Mouse (Mus musculus) common myeloid progenitor, adult 5-6 weeks (primary cell): ENCODE measurements around the gene Taar6. TPM values are rescaled to one million over a fixed set of nuclear protein-coding genes. Genes with fewer than 3 reads are reported as not detected.
A peak's percentile ranks its signal among the peaks of the same experiment; 100 is the strongest.

Experiments used
- ATAC-seq: replicated peaks from 2 replicates; pipeline ENCODE4 v1.8.0; 2016; ENCODE audit warnings: low read depth, mild to moderate bottlenecking, moderate TSS enrichment, inconsistent platforms; ENCODE audit not compliant: poor library complexity, severe bottlenecking
- total RNA-seq: library from RNA; stranded (forward); fragments of 200-1000, 187-1606 nt; gene quantifications from 2 replicates; pipeline ENCODE4 v1.2.3, GENCODE M21; 2017

Gene Taar6
- total RNA-seq, result not detected in 2 replicates

DNA sequence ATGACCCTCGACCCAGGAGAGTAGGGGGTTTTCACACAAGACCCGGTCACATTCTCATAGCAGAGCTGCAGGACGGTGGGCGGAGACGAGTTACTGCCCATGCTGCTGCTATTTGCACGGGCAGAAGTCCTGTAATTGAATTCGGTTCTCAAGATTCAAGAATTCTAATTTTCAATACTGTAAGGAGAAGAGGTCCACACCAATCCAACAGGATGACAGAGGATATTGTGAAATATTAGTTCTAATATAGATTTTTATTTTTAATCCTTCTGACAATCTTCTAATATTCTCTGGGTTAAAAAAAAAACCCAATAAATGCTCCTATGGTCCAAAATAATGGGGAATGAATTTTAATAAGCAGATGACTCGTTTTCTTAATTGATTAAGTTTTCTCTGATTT is at the start of gene Taar6:
TSS of gene Taar6 (minus strand) at position 101 of the 400 bp plus-strand sequence.
- no peak for ATAC-seq

DNA sequence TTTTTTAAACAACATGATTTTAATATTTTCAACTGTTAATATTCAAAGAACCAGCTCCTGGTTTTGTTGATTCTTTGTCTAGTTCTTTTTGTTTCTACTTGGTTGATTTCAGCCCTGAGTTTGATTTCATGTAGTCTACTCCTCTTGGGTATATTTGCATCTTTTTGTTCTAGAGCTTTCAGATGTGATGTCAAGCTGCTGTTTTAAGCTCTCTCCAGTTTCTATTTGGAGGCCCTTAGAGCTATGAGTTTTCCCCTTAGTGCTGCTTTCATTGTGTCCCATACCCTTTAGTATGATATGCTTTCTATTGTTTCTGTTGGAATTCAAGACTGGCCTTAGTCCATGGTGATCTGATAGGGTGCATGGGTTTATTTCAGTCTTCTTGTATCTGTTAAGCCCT is 45.9 kb upstream of the Taar6 start:
- ATAC-seq, result no peak

DNA sequence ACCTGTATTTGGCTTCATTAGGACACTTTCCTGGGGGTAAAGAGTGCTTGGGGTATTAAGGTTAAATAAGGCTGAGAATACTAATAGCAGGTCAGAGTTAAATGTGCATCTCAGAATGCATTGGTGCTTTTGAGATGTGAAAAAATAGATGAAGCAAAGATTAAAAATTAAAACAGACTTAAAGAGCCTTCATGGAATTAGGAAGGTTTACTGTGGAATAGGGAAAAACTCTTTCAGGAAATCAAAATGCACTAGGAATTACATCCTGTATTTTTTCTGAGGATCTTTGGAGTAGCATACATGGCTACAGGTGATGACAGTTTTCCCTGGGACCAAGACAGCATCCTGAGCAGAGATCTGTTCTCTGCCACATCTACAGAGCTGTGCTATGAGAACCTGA is 41.5 kb upstream of the Taar6 start, which contains the start of gene Taar7d:
TSS of gene Taar7d (plus strand) at position 301 of the 400 bp plus-strand sequence.
- no peak for ATAC-seq

DNA sequence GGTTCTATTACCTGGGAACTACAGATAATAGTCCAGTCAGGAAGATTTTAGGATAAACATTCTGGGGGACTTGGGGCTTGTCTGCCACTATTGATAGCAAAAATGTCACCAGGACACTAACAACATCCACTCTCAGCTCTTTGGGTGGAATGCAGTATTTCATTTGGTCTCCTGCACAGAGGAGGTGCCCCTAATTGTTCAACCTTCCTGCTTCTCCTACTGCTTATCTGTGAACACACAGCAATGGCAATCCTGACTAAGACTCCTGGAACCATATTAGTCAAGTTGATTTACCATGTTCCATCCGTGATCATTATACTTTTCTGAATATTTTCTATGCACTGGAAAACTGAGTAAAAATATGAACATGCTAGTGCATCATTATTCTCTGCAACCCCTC is 22.7 kb upstream of the Taar6 start:
- no peak for ATAC-seq

DNA sequence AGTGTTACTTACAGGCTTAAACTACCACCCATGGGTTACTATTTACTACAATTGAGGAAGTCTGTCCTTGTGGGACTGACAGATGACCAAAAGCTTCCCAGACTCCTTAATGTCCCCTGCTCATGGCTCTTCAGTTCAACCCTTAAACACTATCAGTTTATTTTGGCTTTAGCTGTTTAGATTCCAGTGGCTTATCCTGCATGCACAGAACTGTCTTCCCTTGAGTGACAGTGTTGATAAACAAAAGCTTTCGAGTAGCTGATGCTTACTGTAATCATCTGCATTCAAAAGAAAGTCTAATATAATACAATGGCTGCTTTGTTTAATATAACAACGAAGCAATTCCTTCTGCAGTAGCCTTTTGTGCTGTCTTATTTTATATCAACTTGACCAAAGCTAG is 21.6 kb upstream of the Taar6 start:
- peak; percentile 71; the same call in 1 of the 2 replicates for ATAC-seq

DNA sequence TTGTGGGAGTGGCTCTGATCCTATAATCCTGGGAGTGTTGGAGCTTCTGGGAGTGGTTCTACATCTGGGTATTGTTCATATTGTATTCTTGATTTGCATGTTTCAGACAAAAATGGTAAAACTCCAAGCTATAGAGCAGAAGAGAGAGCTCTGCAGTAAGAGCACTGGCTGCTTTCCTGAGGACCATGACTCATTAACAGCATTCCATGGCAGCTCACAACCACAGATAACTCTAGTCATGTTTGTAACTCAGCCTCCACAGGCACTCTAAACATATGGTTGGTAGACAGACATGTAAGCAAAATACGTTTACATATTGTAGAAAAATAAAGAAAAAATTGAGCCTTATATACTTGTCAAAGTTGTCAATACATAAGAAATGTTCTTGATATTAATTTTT is 21.0 kb upstream of the Taar6 start:
- ATAC-seq, result no peak

DNA sequence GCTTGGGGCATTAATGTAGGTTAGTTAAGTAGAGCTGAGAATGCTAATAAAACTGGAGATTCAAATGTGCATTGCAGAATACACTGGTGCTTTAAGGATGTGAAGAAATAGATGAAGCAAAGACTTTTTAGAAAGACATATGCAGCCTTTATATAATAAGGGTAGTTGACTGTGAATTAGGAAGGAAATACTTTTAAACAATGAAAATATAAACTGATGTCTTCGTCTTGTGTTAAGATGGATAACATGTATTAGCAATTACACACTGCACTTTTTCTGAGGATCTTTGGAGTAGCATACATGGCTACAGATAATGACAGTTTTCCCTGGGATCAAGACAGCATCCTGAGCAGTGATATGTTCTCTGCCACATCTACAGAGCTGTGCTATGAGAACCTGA is 14.2 kb upstream of the Taar6 start, which contains the start of gene Taar7b:
TSS of gene Taar7b (plus strand) at position 301 of the 400 bp plus-strand sequence.
- no peak for ATAC-seq

DNA sequence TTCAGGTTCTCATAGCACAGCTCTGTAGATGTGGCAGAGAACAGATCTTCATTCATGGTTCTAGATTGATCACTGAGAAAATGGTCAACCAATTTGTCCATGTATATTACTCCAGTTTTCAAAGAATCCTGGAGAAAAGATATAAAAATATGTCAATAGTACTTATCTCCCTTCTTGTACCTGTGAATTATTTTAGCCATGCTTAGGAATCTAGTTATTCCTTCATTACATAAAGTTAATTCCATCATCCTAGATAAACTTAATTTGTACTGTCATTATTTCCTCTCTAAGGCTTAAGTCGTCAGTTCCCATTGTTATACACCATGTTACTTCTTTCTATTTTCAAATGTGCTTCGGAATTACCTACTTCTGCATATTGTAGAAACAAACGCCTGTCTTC is 7.9 kb upstream of the Taar6 start, which contains the start of gene Taar7a:
TSS of gene Taar7a (minus strand) at position 101 of the 400 bp plus-strand sequence.
- no peak for ATAC-seq

DNA sequence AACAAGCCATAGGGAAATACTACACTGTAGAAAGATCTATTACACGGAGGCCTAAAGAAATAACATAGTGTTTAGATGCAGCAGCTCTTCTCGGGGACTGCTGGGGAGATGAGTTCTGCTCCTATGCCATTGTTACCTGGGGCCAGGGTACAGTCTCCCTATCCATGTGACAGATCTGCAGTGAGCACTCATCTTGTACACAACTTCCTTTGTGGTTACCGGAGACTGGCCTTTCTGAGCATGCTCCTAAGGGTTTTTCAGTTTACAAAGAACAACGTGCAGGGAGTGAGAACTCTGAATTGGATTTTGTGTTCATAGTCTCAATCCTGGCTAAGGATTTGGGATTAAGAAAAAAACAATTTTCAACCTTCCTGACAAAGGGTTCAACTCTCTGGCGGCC is 973 bp upstream of the Taar6 start:
- ATAC-seq, result peak; percentile 56; the same call in 1 of the 2 replicates

DNA sequence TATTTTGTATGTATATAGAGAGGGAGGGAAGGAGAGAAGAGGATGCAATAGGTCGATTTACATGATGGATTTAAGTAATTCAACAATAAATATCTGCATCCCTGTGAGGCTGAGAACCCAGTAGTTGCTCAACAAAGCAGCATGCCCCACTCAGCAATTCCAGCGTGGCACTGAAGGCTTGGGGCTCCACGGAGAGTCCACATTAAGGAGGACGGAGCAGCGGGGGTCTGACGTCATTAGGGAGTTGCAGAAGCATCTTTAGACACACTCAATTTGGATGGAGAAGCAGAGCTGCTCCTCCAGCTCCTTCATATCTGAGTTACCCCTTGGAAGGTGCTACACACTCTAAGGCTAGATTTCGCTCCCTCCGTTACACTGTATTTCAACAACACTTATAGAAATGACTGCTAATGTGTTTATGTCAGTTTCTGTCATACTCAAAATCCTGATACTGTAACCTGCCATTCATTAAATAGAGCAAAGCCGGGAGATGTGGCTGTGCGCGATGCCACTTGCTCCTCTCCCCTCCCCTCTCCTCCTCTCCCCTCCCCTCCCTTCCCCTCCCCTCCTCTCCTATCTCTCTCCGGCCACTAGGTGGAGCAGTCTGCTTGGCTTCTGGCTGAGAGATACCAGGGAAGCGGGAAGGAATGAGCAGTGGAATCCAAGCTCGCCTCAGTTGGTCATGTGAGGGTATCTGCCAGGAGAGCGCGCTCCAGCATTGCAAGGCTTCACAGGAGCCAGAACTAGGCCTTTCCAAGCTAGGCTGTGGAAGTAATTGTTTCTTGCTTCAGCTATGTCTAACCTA is 6.3 kb downstream of the Taar6 start:
- ATAC-seq, result peak; percentile 99

DNA sequence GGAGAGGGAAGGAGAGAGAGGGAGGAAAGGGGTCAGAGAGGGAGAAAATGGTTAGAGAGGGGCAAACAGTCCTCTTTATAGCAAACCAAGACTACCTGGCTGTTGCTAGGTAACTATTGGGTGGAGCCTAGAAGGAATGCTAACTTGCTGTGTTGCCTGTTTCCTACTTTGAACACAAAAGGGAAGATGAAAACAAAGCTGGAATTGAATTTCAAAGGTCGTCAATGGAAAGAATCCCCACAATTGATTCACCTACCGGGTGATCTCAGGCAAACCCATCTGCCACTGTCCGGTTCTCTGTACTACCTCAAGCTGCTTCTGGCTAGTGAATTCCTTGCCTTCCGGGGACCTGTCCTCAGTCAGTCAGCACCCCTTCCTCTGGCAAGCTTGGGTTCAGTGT is 7.5 kb downstream of the Taar6 start:
- ATAC-seq, result no peak

DNA sequence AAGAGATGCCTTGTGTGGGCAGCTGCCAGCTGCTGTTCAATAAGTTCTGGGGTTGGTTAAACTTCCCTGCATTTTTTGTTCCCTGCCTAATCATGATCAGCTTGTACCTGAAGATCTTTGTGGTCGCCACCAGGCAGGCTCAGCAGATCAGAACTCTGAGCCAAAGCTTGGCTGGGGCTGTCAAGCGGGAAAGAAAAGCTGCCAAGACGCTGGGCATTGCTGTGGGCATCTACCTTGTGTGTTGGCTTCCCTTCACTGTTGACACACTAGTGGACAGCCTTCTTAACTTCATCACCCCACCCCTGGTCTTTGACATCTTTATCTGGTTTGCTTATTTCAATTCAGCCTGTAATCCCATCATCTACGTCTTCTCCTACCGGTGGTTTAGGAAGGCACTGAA is 14.2 kb downstream of the Taar6 start:
- ATAC-seq, result no peak

DNA sequence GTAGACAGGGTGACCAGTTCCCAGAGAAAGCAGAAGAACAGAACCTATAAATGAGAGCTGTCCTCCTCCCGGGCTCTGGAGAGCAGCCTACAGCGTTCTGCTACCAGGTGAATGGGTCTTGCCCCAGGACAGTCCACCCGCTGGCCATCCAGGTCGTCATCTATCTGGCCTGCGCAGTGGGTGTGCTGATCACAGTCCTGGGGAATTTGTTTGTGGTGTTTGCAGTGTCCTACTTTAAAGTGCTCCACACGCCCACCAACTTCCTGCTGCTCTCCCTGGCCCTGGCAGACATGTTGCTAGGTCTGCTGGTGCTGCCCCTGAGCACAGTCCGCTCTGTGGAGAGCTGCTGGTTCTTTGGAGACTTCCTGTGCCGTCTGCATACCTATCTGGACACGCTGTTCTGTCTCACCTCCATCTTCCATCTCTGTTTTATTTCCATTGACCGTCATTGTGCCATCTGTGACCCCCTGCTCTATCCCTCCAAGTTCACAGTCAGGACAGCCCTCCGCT is 14.7 kb downstream of the Taar6 start, which contains the start of gene Taar5:
TSS of gene Taar5 (plus strand) at position 51 of the 510 bp plus-strand sequence.
- ATAC-seq, result no peak

DNA sequence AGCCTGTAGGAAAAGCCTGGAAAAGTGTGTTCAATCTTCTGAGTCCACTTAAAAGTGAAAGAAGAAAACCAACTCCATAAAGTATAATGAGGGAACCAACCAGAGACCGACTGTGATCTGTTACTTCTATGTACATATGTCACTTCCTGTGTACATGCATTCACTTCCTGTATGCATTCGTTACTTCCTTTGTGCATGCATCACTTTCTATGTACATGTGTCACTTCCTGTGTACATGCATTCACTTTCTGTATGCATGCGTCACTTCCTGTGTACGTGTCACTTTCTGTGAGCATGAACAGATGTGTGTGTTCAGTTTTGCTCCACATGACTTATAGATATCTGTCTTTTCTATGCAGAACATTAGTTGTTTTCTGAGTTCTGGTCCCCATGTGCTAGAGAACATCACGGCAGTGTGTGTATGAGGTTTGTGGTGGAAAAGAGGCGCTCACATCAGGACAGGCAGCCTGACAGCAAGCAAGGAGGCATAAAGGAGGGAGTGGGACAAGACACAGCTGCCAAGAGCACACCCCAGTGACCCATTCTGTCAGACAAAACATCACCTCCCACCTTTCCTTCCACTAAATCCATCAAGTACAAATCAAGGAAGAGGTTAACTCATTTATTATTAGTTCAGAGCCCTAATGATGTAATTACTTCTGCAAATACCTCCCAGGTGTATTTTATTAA is 20.4 kb downstream of the Taar6 start:
- no peak for ATAC-seq

DNA sequence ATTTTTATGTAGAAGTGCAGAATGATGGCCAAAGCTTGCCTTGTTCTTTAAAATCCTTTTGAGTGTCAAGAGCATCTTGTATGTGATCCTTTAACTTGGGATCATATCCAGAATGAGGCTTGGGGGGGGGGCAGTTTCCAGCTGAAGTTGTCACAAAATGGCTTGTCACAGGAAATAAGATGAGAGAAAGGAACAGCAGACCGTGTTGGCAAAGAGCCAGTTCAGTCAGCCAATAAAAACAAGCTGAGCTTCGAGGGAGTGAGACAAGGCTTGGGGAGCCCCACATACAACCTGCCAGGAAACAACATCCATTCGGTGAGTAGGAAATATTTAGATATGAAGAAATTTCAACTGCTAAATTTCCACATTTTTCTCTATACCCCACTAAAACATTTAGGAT is 22.0 kb downstream of the Taar6 start:
- ATAC-seq, result no peak

DNA sequence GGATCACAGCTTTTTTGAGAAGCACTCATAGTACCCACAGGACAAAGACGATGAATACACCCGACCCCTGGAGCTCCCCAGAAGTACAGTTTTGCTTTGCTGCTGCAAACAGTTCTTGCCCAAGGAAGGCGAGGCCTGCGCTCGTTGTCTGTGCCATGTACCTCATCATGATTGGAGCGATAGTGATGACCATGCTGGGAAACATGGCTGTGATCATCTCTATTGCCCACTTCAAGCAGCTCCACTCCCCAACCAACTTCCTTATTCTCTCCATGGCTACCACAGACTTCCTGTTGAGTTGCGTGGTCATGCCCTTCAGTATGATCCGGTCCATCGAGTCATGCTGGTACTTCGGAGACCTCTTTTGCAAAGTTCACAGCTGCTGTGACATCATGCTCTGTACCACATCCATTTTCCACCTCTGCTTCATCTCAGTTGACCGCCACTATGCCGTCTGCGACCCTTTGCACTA is 25.0 kb downstream of the Taar6 start, which contains the start of gene Taar4:
TSS of gene Taar4 (plus strand) at position 51 of the 472 bp plus-strand sequence.
- ATAC-seq, result peak; percentile 95

DNA sequence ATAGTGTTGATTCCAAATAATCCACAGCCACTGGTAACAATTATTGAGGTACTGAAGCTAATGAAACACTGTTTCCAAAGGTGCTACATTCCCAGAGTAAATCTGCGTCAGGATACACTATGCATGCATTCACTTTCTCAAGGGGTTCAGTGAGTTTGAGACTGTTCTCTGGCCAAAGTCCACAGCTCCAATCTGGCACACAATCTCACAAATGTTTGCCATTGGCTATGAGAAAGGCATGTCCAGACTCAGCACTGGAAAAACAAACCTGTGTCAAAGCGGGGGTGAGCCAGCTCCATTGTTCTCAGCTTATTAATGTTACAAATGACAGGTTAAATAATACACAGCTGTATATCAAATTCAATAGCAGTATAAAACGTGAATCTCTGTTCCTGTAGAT is 26.4 kb downstream of the Taar6 start:
- no peak for ATAC-seq

DNA sequence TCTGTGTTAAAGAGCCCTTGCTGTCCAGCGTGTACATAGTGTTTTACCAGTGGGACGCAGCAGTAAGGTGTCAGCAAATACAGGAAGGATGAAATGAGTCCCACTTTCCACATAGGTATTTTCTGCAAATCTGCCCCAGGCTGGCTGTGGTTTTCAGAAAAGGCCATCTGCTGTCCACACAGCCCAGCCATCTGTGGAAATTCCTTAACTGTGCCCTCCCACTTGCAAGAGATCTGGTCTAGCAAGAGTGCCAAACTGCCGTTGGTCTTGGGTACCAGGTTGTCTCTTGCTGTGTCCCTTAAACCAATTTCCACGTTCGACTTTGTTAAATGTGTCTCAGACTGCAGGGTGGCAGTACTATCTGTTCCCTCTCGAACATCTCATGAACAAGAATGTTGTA is 33.7 kb downstream of the Taar6 start:
- no peak for ATAC-seq

DNA sequence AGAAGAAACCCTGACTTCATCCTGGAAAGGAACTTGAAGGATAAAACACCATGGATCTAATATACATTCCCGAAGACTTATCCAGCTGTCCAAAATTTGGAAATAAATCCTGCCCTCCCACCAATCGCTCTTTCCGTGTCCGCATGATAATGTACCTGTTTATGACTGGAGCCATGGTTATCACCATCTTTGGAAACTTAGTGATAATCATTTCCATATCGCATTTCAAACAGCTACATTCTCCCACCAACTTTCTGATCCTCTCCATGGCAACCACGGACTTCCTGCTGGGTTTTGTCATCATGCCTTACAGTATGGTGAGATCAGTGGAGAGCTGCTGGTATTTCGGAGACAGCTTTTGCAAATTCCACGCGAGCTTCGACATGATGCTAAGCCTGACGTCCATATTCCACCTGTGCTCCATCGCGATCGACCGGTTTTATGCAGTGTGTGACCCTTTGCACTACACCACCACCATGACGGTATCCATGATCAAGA is 35.9 kb downstream of the Taar6 start, which contains the start of gene Taar3:
TSS of gene Taar3 (plus strand) at position 51 of the 498 bp plus-strand sequence.
- ATAC-seq, result no peak

DNA sequence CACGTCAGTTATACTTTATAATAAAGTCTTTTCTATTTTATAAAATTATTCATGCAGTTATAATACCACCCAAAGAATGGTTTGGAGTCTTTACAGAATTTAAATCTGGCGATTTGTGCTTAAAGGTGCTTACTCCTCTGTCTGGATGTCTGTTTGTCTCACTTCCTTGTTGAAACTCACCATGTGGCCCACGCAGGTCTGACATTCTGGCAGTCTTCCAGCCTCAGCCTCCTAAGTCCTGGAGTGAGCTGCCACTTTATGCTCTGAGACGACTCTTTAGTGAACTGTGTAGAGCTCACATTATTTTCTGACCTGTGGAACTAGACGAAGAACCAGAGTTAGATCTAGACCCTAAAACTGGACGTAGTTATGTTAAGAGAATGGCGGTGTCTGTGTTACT is 37.4 kb downstream of the Taar6 start:
- ATAC-seq, result no peak
